Mouse (Mus musculus): Measurements from ENCODE around the gene Obox2. TPM values are rescaled to one million over a fixed set of nuclear protein-coding genes. Genes with fewer than 3 reads are reported as not detected.
"Not testable (repeated sequence)": the region's sequence is repeated elsewhere in the genome, so short reads cannot be mapped to it uniquely, and the experiment has no call there.

Obox2 gene
- total RNA-seq (2014; rRNA removed) (not detected in 2 replicates), polyA plus RNA-seq (2012; rRNA removed) (not detected in 2 replicates)

DNA sequence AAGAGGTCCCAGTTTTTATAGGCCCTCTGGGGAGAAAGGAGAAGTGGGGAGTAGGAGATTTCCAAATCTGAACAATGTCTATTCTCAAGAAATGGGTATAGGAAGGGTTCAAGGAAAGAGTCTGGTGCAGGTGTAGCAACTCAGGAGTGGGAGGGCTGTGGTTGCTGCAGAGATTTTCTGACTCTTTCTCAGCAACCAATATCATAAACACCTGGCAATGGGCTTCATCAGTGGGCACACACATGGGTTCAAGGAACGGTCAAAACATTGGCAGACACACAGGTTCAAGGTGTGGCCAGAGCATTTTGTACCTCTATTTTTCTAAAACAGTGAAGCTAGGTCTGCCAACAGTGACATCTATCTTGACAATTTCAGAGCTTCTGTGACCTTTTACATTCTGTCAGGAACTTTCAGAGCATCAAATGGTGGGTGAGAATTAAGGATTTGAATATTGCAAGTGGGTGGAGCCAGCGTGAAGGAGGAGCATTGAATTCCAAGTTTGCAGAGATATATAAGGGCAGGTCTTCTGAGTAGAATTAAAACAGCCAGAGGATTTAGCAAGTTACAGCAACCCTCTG lies at the start of gene Obox2, which contains the start of gene Obox1:
Gene Obox2 (plus strand): TSS at position 301 of the 578 bp plus-strand sequence.
Gene Obox1 (plus strand): TSS at position 528 of the 578 bp plus-strand sequence.
- not testable (repeated sequence) for H3K4me1 ChIP-seq (ENCODE audit: control insufficient read depth, insufficient read depth, low read length); H3K36me3 ChIP-seq (ENCODE audit: control insufficient read depth, insufficient read depth, low read length); H3K27ac ChIP-seq (replicated peaks; ENCODE audit: insufficient read depth, low read depth, low read length); H3K9ac ChIP-seq (ENCODE audit: low read depth, low read length); H3K79me2 ChIP-seq (ENCODE audit: control insufficient read depth, insufficient read depth, low read length); H3K27me3 ChIP-seq (ENCODE audit: control insufficient read depth, insufficient read depth, low read length); H3K4me3 ChIP-seq (ENCODE audit: insufficient read depth, low read depth, low read length); DNase-seq (ENCODE audit: extremely low read depth, low read depth, low spot score)
- no CpG with 5 or more reads among the region's 2 CpGs for WGBS

DNA sequence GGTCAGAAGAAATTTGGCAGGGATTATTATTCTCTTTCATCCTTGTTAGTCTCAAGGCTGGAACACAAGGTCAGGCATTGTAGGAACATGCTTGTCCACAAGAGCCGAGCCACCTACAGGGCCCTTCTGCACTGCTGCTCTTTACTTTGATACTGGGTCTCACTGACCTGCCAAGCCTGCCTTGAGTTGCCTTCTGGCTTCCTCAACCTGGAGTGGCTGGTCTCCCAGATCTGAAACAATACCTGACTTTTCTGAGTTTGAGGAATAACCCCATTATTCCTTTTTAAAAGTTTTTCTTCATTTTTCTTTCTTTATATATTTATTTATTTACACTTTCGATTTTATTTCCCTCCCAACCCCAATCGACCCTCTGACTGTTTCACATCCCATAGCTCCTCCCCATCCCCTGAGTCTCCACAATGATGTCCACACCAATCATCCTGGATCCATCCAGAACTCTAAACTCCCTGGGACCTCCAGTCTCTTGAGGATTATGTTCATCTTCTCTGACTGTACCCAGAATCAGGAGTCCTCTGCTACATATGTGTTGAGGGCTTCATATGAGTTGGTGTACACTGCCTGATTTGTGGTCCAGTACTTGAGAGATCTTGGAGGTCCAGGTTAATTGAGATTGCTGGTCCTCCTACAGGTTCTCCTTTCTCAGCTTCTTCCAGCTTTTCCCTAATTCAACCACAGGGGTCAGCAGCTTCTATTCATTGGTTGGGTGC lies 10.8 kb downstream of the Obox2 start:
- H3K9ac ChIP-seq (ENCODE audit: low read depth, low read length); H3K36me3 ChIP-seq (ENCODE audit: control insufficient read depth, insufficient read depth, low read length); H3K27ac ChIP-seq (replicated peaks; ENCODE audit: insufficient read depth, low read depth, low read length); DNase-seq (ENCODE audit: extremely low read depth, low read depth, low spot score); H3K27me3 ChIP-seq (ENCODE audit: control insufficient read depth, insufficient read depth, low read length); H3K4me1 ChIP-seq (ENCODE audit: control insufficient read depth, insufficient read depth, low read length); H3K79me2 ChIP-seq (ENCODE audit: control insufficient read depth, insufficient read depth, low read length); H3K4me3 ChIP-seq (ENCODE audit: insufficient read depth, low read depth, low read length): not testable (repeated sequence)
- 50% methylated on average over 3 of the region's 3 CpGs for whole genome bisulfite sequencing

DNA sequence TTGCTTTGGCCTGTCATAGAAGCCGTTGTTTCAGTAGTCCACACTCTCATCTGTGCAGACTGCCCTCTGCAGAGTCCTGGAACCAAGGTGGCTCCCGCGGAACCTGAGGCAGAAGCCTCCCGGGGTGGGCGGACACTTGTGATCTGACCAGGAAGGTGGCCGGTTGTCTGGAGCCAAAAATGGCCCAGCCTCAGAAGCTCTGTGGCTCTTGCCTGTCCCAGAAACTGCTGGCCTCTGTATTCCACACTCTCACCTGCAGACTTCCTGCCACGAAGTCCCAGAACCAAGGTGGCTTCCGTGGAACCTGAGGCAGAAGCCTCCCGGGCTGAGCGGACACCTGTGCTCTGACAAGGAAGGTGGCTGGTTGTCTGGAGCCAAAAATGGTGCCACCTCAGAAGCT lies 18.3 kb downstream of the Obox2 start:
- H3K4me1 ChIP-seq (ENCODE audit: control insufficient read depth, insufficient read depth, low read length); H3K9ac ChIP-seq (ENCODE audit: low read depth, low read length); H3K27ac ChIP-seq (replicated peaks; ENCODE audit: insufficient read depth, low read depth, low read length); DNase-seq (ENCODE audit: extremely low read depth, low read depth, low spot score); H3K27me3 ChIP-seq (ENCODE audit: control insufficient read depth, insufficient read depth, low read length); H3K79me2 ChIP-seq (ENCODE audit: control insufficient read depth, insufficient read depth, low read length); H3K36me3 ChIP-seq (ENCODE audit: control insufficient read depth, insufficient read depth, low read length); H3K4me3 ChIP-seq (ENCODE audit: insufficient read depth, low read depth, low read length): not testable (repeated sequence)
- WGBS, result 86% methylated on average over 10 of the region's 10 CpGs

DNA sequence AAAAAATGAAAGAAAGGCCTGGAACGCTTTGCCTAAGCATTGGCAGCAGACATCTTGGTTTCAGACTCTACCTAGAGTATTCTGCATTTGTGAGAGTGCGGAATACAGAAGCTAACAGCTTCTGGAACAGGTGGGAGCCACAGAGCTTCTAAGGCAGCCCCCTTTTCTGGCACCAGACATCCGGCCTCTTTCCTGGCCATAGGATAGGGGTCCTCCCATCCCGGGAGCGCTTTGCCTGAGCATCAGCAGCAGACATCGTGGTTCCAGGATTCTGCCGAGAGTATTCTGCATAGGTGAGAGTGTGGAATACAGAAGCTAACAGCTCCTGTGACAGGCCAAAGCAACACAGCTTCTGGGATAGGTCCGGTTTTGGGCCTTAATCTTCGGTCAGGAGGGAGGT lies 29.5 kb downstream of the Obox2 start:
- H3K4me1 ChIP-seq (ENCODE audit: control insufficient read depth, insufficient read depth, low read length); H3K36me3 ChIP-seq (ENCODE audit: control insufficient read depth, insufficient read depth, low read length); H3K9ac ChIP-seq (ENCODE audit: low read depth, low read length); H3K79me2 ChIP-seq (ENCODE audit: control insufficient read depth, insufficient read depth, low read length); H3K27ac ChIP-seq (replicated peaks; ENCODE audit: insufficient read depth, low read depth, low read length); DNase-seq (ENCODE audit: extremely low read depth, low read depth, low spot score); H3K27me3 ChIP-seq (ENCODE audit: control insufficient read depth, insufficient read depth, low read length); H3K4me3 ChIP-seq (ENCODE audit: insufficient read depth, low read depth, low read length): not testable (repeated sequence)
- whole genome bisulfite sequencing, result 83% methylated on average over 9 of the region's 9 CpGs

DNA sequence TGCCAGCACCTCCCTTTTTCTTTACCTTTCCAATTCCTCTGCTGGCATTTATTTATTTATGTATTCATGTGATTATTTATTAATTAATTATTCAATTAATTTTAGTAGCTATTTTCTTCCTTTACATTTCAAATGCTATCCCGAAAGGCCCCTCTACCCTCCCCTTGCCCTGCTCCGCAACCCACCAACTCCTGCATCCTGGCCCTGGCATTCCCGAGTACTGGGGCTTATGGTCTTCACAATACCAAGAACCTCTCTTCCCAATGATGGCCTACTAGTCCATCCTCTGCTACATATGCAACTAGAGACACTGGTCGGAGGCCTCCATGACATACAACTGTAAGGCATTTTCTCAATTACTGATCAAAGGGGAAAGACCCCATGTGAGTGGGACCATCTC lies 37.0 kb downstream of the Obox2 start:
- DNase-seq (ENCODE audit: extremely low read depth, low read depth, low spot score); H3K36me3 ChIP-seq (ENCODE audit: control insufficient read depth, insufficient read depth, low read length); H3K27ac ChIP-seq (replicated peaks; ENCODE audit: insufficient read depth, low read depth, low read length); H3K9ac ChIP-seq (ENCODE audit: low read depth, low read length); H3K4me3 ChIP-seq (ENCODE audit: insufficient read depth, low read depth, low read length); H3K79me2 ChIP-seq (ENCODE audit: control insufficient read depth, insufficient read depth, low read length); H3K4me1 ChIP-seq (ENCODE audit: control insufficient read depth, insufficient read depth, low read length); H3K27me3 ChIP-seq (ENCODE audit: control insufficient read depth, insufficient read depth, low read length): not testable (repeated sequence)
- 81% methylated on average over 4 of the region's 4 CpGs for WGBS

Other genes starting within 250 kb of the Obox2 start
- gene Obox1, start 227 bp downstream of the Obox2 start, total RNA-seq (2014; rRNA removed), result not detected in 2 replicates
- gene Obox1, start 227 bp downstream of the Obox2 start, polyA plus RNA-seq (2012; rRNA removed), result not detected in 2 replicates

Measured in liver, adult 2 months (tissue).